Mouse (Mus musculus) hindbrain, embryonic 14.5 days (tissue): ENCODE results near the gene Gm21992. TPM values are rescaled to one million over a fixed set of nuclear protein-coding genes. Genes with fewer than 3 reads are reported as not detected.
"Not testable (repeated sequence)": the region's sequence is repeated elsewhere in the genome, so short reads cannot be mapped to it uniquely, and the experiment has no call there.

Experiments used
- ATAC-seq: fragments of 200-750 bp; cut with Nextera tagmentation; 2 replicates; pipeline ENCODE4 v1.8.0; 2017; ENCODE audit warnings: moderate number of reproducible peaks, mild to moderate bottlenecking, moderate TSS enrichment, moderate library complexity; ENCODE audit not compliant: low FRiP score
- DNase-seq: peaks from one replicate; pipeline ENCODE4 v3.0.0-alpha.2; 2015; ENCODE audit warnings: low spot score
- H3K27ac ChIP-seq: fragments of 300-500 bp; sonication (generic); 2 replicates; pipeline ENCODE4 v1.5.1; 2014; ENCODE audit warnings: mild to moderate bottlenecking, moderate library complexity
- H3K27me3 ChIP-seq: fragments of 300-500 bp; sonication (generic); 2 replicates; pipeline ENCODE4 v1.6.1; 2014; ENCODE audit warnings: mild to moderate bottlenecking, low read length, mixed read lengths; ENCODE audit not compliant: control insufficient read depth, insufficient read depth
- H3K36me3 ChIP-seq: fragments of 300-500 bp; sonication (generic); replicated peaks from 2 replicates; pipeline ENCODE4 v1.6.1; 2014; ENCODE audit not compliant: control insufficient read depth, insufficient read depth
- H3K4me1 ChIP-seq: fragments of 300-500 bp; sonication (generic); replicated peaks from 2 replicates; pipeline ENCODE4 v1.6.1; 2014; ENCODE audit warnings: antibody characterized with exemption, low read length, mixed read lengths; ENCODE audit not compliant: control insufficient read depth, insufficient read depth
- H3K4me2 ChIP-seq: fragments of 300-500 bp; sonication (generic); replicated peaks from 2 replicates; pipeline ENCODE4 v1.6.1; 2014; ENCODE audit warnings: mild to moderate bottlenecking, moderate library complexity
- H3K4me3 ChIP-seq: fragments of 300-500 bp; sonication (generic); replicated peaks from 2 replicates; pipeline ENCODE4 v1.5.1; 2014; ENCODE audit warnings: mild to moderate bottlenecking, low read length
- H3K9ac ChIP-seq: fragments of 300-500 bp; sonication (generic); 2 replicates; pipeline ENCODE4 v1.6.1; 2014
- H3K9me3 ChIP-seq: fragments of 300-500 bp; sonication (generic); 2 replicates; pipeline ENCODE4 v1.6.1; 2016; ENCODE audit warnings: low read length; ENCODE audit not compliant: control insufficient read depth
- WGBS: fragments of 180-500 bp; shearing (Covaris S2); extraction: QIAGEN DNeasy Blood & Tissue Kit; methylation state at CpG from one replicate; pipeline ENCODE4 v1.1.7; 2014; 5-methylcytosine and 5-hydroxymethylcytosine counted together
- polyA plus RNA-seq: library from polyadenylated mRNA; unstranded; fragments of >200 nt; fragmentation: Nextera tagmentation; extraction: Ambion mirVana; gene quantifications from 2 replicates; pipeline ENCODE4 v1.2.1, GENCODE M21; 2014

Gm21992 gene
- polyA plus RNA-seq, 1 experiment from 2014 or later = 8.6 TPM

DNA sequence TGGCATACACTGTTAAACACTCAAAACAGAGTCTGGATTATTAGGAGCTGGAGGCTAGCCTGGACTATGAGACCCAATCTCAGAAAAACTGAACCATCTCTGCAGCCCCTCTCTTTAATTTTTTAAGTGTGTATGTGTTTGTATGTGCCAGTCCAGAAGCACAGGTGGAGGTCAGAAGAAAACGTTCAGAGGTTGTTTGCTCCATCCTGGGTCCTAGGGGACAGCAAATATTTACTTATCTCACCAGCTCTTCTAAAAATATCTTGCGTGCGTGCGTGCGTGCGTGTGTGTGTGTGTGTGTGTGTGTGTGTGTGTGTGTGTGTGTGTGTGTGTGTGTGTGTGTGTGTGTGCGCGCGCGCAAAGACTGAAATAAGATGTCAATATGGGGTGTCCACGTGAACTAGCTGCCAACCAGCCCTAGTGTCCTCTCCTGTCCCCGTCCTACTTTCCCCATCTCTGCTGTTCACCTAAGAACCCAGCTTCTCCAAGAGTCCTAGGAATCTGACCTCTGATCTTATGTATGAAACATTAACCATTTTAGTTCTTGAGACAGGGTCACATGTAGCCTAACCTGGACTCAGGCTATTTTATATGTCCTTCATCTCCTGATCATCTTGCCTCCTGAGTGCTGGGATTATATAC lies 43.8 kb downstream of the Gm21992 start:
- H3K36me3 ChIP-seq = peaks cover 97% of the 10 kb centered on the region

DNA sequence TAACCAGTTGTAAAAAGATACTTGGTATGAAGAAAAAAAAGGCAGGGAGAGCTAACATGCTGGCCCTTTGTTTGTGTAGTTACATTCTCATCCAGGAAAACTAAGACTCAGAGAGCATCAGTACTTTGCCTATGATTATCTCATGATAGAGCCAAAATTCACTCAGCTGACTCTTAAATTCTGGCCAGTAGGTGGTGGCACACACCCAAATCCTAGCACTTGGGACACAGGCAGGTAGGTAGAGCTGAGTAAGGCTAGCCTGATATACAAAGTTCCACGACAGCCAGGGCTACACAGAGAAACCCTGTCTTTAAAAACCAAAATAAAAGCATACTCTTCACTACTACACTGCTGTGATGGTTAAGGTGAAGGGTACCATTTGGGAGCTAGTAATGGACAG lies 48.5 kb downstream of the Gm21992 start:
- no peak for DNase-seq
- ATAC-seq = no peak

More for the DNA sequence above, 43.8 kb downstream of the Gm21992 start:
- WGBS = 88% methylated on average over 12 of the region's 12 CpGs
- ATAC-seq (no peak), DNase-seq (no peak)
- Histone ChIP-seq H3K4me3 (no peak overlapping the region), H3K27ac (no peak overlapping the region), H3K4me2 (no peak overlapping the region), H3K4me1 (peaks cover 23% of the 10 kb centered on the region), H3K27me3 (no peaks in the 10 kb centered on the region), H3K9me3 (no peaks in the 10 kb centered on the region), H3K9ac (no peak overlapping the region)

DNA sequence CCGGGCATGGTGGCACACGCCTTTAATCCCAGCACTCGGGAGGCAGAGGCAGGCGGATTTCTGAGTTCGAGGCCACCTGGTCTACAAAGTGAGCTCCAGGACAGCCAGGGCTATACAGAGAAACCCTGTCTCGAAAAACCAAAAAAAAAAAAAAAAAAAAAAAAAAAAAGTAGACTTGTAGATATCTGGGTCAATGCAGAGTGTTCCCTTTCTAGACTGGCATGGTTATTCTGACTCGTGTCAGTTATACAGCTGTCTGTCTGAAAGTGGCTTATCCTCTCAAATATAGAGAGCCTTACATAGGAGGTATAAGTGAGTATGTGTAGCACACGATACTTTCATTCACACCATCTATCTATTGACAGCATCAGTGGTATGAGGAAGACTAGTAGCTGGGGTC lies 50.9 kb downstream of the Gm21992 start:
- not testable (repeated sequence) for H3K27me3 ChIP-seq, DNase-seq, H3K27ac ChIP-seq, H3K4me3 ChIP-seq, ATAC-seq, H3K9ac ChIP-seq, H3K9me3 ChIP-seq
- WGBS = 89% methylated on average over 8 of the region's 8 CpGs
- Histone ChIP-seq H3K4me1 (peaks cover 64% of the 10 kb centered on the region), H3K4me2 (peak overlapping the region; percentile 91), H3K36me3 (peaks cover 79% of the 10 kb centered on the region)

More for the DNA sequence above, 48.5 kb downstream of the Gm21992 start:
- no peak overlapping the region for H3K4me3 ChIP-seq
- no peak overlapping the region for H3K9ac ChIP-seq
- peaks cover 59% of the 10 kb centered on the region for H3K4me1 ChIP-seq
- peaks cover 98% of the 10 kb centered on the region for H3K36me3 ChIP-seq
- H3K4me2 ChIP-seq = no peak overlapping the region
- no peaks in the 10 kb centered on the region for H3K9me3 ChIP-seq
- no peak overlapping the region for H3K27ac ChIP-seq
- no peaks in the 10 kb centered on the region for H3K27me3 ChIP-seq
- WGBS = 55% methylated on average over 1 of the region's 1 CpGs

DNA sequence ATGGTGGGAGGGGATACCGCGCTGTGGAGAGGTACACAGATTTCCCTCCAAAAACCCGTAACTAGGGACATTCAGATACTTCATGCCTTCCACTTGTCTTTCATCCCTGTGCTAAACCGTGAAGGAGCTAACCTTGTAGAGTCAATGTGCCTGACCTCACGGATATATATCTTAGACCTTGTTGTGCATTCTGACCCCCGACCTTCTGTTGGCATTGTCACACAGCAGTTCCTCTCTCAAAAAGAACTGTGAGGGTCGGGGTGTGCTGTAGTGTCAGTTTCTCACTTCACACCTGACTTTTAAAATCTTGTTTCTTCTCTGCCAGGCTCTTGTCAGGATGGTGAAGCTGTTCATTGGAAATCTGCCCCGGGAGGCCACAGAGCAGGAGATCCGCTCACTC lies 54.5 kb downstream of the Gm21992 start:
- 5% methylated on average over 9 of the region's 9 CpGs for WGBS
- Histone ChIP-seq H3K9me3 (no peaks in the 10 kb centered on the region), H3K4me1 (peaks cover 39% of the 10 kb centered on the region), H3K27ac (peak overlapping the region; percentile 94), H3K9ac (peak overlapping the region; percentile 83), H3K27me3 (no peaks in the 10 kb centered on the region), H3K36me3 (peaks cover 60% of the 10 kb centered on the region), H3K4me2 (peak overlapping the region; percentile 80), H3K4me3 (peak overlapping the region; percentile 65)
- DNase-seq (no peak), ATAC-seq (no peak)

DNA sequence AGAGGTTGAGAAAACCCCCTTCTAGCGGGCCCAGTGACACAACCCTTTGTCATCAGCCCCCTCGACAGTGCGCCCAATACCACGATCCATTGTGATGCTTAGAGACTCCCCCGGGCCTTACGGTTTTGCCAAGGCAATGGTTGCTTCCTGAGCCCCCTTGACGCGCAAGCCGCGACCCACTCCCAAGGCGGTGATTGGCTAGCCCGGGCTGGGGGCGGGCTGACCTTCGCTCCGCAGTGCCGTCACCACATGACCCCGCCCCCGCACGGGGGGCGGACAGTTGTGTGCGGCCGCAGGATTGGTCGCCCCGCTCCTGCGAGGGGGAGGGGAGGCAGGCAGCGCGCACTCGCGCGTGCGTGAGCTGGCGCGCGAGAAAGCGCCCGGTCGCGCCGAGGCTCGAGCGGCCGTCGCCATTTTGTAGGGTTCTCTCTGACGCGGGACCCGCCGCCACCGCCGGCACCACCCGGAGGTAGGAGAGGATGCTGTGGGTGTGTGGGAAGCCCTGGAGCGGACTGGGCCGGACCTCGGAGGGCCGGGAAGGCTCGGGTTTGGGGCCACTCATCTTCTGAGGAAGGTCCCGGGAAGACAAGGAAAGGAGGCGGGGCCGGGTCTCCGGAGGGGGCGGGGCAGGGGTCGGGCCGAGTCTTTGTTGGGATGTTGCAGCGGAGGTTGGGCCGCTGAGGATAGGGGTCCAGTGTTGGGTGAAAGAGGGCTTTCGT lies 55.1 kb downstream of the Gm21992 start, which contains the start of gene Rbm4b:
Gene Rbm4b, plus strand, starts transcription at position 305 of the 719 bp plus-strand sequence.
- Histone ChIP-seq H3K9me3 (no peaks in the 10 kb centered on the region), H3K36me3 (peaks cover 60% of the 10 kb centered on the region), H3K27me3 (no peaks in the 10 kb centered on the region), H3K27ac (peak within 1 kb of the TSS; percentile 94), H3K4me2 (peak within 1 kb of the TSS; percentile 80), H3K4me1 (peaks cover 38% of the 10 kb centered on the region), H3K4me3 (peak within 1 kb of the TSS; percentile 65), H3K9ac (peak within 1 kb of the TSS; percentile 83)
- under 1% methylated on average over 65 of the region's 65 CpGs for WGBS
- ATAC-seq (peak; percentile 96), DNase-seq (peak; percentile 99)

DNA sequence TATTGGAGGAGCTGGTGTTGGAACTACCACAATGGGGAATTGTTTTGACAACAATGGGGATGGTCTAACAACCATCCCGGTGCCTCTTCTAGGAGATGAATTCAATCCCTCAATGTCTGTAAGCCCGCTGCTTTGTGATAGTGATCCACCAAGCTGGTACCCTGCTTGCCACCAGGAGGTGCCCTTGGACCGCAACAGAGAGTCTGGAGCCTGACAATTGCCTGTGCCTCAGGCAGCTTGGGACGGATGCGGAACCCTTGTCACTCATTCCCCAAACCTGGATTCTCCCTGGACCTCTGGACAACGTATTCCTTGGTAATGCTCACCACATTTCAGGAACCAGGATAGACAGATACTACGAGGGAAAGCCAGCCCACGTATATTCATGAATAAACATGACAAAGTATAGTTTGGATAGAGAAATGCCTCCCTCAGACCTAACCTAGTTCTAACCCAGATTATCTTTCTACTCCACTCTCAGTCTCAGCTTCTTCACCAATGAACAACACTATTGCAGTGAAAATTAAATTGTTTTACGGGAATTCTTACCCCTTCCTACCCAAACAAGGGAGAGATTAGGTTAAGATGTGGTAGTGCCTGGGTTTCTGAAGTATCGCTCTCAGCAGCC lies 55.7 kb downstream of the Gm21992 start:
- under 1% methylated on average over 10 of the region's 10 CpGs for whole genome bisulfite sequencing
- no peaks in the 10 kb centered on the region for H3K9me3 ChIP-seq
- ATAC-seq (peak; percentile 71), DNase-seq (peak; percentile 88)
- peaks cover 60% of the 10 kb centered on the region for H3K36me3 ChIP-seq
- H3K4me1 ChIP-seq = peaks cover 31% of the 10 kb centered on the region
- no peaks in the 10 kb centered on the region for H3K27me3 ChIP-seq
- H3K9ac ChIP-seq = peak overlapping the region; percentile 57
- H3K4me3 ChIP-seq = peak overlapping the region; percentile 65
- H3K27ac ChIP-seq = peak overlapping the region; percentile 94
- H3K4me2 ChIP-seq = peak overlapping the region; percentile 80

DNA sequence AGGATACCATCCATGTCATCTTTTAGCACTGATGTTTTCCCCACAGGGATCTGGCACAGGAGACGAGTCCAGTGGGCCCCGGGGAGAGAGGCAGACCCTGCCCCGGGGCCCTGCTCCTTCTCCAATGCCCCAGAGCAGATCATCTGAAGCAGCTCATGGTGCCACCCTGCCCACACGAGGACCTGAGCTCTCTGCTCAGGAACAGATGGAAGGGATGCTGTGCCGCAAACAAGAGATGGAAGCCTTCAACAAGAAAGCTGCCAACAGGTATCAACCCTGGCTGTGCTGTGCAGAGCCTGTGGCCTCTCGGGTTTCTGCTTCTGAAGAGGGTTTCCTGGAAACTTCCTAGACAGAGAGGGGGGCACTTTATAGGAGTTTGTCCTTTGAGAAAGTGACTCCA lies 61.4 kb downstream of the Gm21992 start:
- no peak for ATAC-seq
- Histone ChIP-seq H3K4me3 (no peak overlapping the region), H3K4me2 (no peak overlapping the region), H3K27ac (no peak overlapping the region), H3K27me3 (no peaks in the 10 kb centered on the region), H3K9ac (no peak overlapping the region), H3K4me1 (no peaks in the 10 kb centered on the region), H3K9me3 (no peaks in the 10 kb centered on the region), H3K36me3 (peaks cover 87% of the 10 kb centered on the region)
- 89% methylated on average over 6 of the region's 6 CpGs for WGBS
- no peak for DNase-seq

DNA sequence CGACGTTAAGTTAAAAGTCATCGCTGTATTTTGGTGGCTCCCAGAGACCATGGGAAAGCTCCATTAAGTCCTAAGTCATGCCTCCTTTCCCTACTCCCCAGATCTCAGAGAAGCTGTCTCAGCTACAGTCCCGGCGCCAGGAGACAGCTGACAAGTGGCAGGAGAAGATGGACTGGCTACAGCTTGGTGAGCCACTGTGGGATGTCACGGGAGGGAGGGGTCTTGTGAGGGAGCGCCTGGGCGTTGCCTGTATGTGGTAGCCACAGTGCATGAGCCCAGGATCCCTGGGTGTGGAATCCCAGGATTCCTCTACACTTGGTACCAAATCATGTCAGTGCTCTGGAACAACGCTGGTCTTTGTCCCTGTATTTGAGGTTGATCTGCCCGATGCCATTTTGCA lies 62.9 kb downstream of the Gm21992 start:
- Histone ChIP-seq H3K9ac (no peak overlapping the region), H3K4me1 (no peaks in the 10 kb centered on the region), H3K36me3 (peaks cover 100% of the 10 kb centered on the region), H3K27ac (no peak overlapping the region), H3K4me3 (no peak overlapping the region), H3K27me3 (no peaks in the 10 kb centered on the region), H3K9me3 (no peaks in the 10 kb centered on the region), H3K4me2 (no peak overlapping the region)
- DNase-seq (no peak), ATAC-seq (no peak)
- WGBS = 89% methylated on average over 10 of the region's 10 CpGs

DNA sequence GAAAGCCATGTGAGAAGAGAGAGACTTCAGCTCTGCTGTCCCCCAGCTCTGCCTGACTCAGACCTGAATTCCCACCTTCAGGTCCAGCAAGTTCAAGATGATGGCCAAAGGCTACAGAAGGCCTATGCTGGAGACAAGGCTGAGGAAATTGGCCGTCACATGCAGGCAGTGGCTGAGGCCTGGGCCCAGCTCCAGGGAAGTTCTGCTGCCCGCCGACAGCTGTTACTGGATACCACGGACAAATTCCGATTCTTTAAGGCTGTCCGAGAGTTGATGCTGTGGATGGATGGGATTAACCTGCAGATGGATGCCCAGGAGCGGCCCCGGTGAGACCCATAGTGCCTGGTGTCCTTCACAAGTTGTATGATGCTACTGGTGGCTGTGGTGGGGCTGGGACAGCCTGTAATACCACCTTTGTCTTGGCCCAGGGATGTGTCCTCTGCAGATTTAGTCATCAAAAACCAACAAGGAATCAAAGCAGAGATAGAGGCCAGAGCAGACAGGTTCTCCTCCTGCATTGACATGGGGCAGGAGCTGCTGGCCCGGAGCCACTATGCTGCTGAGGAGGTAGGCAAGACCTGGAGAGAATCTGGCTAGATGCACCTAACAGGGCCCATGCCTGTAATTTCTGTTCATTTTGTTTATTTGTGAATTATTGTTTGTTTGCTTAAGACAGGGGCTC lies 63.6 kb downstream of the Gm21992 start:
- no peak overlapping the region for H3K9ac ChIP-seq
- ATAC-seq (no peak), DNase-seq (no peak)
- no peaks in the 10 kb centered on the region for H3K27me3 ChIP-seq
- no peaks in the 10 kb centered on the region for H3K4me1 ChIP-seq
- no peak overlapping the region for H3K4me2 ChIP-seq
- H3K4me3 ChIP-seq = no peak overlapping the region
- peaks cover 98% of the 10 kb centered on the region for H3K36me3 ChIP-seq
- no peaks in the 10 kb centered on the region for H3K9me3 ChIP-seq
- WGBS = 97% methylated on average over 9 of the region's 9 CpGs
- no peak overlapping the region for H3K27ac ChIP-seq
